Mouse (Mus musculus) stomach, postnatal 0 days (tissue): ENCODE results near the gene Efnb2.

Experiments
- CTCF ChIP-seq: IDR thresholded peaks from 2 replicates; pipeline ENCODE4 v1.5.1; 2016; ENCODE audit warnings: antibody characterized with exemption, low read depth, mild to moderate bottlenecking, moderate library complexity
- EP300 ChIP-seq: optimal IDR thresholded peaks from 2 replicates; pipeline ENCODE3; 2016; ENCODE audit warnings: antibody characterized with exemption

DNA sequence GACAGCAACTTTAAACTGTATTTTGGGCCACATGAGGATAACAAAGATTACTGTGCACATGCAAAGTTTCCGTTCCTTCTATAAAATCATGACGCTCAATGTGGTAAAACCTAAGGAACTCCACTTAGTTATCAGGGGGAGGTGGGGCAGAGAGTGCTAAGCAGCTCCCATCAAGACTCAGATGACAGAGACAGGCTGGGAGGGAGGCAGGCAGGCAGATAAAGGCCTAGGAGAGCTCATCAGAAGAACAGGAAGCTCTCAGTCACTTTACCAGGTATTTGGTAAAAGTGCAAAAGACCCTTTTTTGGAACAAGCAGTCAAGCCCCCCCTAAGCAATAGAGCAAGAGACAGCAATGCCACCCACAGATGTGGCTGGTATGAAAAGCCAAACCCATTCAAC lies 24.5 kb upstream of the Efnb2 start:
- no peak for TF ChIP-seq CTCF
- no peak for TF ChIP-seq EP300
